Mouse (Mus musculus) layer of hippocampus, postnatal 14 days (tissue): ENCODE measurements at regions not wholly inside any gene's neighbourhood (a gene's known extent, or its start where the extent isn't known, plus 50 kb on each side); places are given as distances from the start of the nearest gene placed in this dataset.

ENCODE experiments used
- DNase-seq, 2 experiments: peaks; one replicate each; pipeline ENCODE4 v3.0.0; 2021 to 2022; ENCODE audit warnings: low spot score in 2 of 2, mixed read lengths in 1 of 2

DNA sequence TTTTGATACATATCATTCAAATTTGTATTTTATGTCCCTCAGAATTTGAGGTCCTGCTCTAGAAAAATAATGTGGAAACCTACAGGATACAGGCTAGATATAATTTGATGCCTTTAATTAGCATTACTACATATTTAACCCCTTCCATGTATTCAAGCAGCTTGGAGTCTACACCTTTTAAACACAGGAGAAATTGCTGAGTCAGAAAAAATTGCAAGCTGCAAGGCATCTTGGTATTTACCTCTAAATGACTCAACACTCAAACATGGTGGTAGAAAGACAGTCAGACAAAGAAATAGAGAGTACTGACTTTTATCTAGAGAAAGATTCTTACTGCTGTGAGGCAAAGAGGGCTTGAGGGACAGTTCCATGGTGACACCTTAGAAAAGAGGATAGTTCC is 565.4 kb upstream of the Adgra3 start:
- no peak for DNase-seq
